Mouse (Mus musculus) activated CD4-positive, CD25-positive, alpha-beta regulatory T cell (primary cell): ENCODE measurements around the gene Ybey. TPM values are rescaled to one million over a fixed set of nuclear protein-coding genes. Genes with fewer than 3 reads are reported as not detected.

Experiments
- polyA plus RNA-seq, 2 experiments: library from polyadenylated mRNA; unstranded; fragments of 100-300 nt; shearing (Covaris generic); gene quantifications; one replicate each; pipeline ENCODE4 v1.2.1; 2017

Gene Ybey
- polyA plus RNA-seq = 1 to 10 TPM; 3.1 to 3.4 TPM

DNA sequence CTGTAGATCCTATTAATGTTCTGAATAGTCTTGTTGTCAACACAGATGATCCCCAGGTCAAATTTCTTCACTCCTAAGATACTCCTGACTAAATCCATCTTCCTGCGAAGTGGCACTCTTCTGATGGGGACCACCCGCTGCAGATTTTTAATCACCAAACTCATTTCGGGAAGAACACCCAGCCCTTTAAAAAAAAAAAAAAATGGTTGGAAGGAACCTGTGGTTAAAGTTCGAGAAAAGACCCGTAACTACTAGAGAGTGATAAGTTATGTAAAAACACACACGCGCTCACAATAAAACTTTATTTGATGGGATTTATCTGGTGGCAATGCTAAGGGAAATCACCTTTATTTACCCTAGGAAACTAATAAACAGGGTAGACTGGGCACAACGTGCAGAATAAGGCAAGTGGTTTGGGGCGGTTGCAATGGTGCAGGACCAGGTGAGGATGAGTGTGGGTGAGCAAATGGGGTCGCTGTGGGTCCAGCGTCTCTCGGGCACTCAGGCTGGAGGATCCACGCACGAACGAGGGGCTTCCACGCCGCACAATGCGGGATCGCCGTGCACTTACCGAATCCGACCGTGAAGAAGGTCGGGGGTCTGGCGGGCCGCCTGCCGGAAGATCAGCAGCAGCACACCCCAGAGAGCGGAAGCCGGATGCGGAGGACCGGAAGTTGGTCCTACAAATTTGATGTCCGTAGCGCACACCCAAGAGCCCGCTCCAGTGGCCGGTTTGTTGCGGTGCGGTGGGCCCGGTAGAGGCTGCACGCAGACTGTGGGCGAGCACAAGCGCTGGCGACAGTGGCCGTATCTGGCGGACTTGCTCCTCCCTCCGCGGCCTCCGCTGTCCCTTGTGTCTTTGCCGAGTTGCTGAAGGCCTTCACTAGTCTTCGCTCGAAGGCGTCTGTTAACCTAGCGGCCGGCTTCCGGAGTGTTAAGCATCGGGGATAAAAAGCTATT is at the start of gene Ybey, which contains the start of gene Mcm3ap:
Ybey (minus strand) TSS at position 912 of the 960 bp plus-strand sequence.
Mcm3ap (plus strand) TSS at position 725 of the 960 bp plus-strand sequence.

DNA sequence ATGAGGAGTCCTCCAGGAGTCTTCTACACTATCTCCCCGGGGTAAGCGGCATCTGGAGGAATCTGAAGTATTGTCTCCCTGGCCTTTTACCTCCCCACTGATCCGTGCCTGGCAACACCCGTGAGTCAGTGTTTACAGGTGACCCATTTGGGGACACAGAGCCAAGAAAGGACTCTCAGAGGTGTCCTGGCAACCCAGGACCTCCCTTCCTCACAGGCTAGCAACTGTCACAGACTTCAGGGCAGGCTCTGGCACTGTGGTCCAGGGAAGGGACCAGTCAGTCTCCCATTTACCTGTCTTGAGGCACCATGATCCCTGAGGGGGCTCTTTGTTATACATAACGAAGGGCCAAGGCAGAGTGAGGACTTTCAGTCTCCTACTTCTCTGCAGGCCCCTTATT is 20.1 kb downstream of the Ybey start, which contains the start of gene 2610028H24Rik:
2610028H24Rik (plus strand) TSS at position 231 of the 400 bp plus-strand sequence.

DNA sequence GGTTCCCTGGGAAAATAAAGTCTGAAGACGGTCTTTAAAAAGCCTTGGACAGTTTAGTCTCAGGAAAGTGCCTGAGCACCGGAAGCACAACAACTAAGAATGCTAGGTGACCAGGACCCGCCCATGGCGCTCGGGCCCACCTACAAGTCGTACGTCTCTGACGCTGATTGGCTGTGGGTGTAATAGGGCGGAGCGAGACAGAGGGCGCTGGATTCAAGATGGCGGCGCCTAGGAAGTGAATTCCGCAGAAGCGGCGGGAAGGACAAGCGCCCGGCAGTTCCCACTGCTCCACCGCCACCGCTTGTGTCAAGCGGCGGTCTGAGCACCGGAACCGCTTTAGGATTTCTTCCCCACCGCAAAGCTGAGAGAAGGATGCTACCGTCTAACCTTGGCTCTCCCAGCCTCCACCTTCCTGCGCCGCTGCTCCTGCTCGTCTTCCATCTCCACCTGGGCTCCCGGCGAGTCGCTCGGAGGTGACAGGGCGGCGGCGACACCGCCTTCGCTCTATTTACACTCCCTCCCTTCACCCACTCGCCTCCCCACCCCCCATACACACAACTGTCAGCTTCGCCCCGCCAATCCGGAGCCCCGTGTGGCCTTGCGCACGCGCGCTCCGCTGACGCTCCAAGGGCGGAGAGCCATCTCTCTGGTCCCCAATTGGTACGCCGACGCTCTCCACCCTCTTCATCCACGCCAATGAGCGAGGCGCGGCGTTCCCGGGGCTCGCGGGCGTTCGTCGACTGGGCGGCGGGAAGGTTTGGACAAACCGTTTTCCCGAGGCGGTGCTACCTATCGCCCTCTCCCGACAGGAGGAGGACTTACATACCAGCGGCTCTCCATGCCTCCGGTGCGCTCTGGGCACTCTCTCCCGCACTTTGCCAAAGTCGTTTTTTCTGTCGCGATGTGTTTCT is 26.5 kb downstream of the Ybey start, which contains the start of gene Pcnt:
Pcnt (minus strand) TSS at position 609 of the 911 bp plus-strand sequence.

DNA sequence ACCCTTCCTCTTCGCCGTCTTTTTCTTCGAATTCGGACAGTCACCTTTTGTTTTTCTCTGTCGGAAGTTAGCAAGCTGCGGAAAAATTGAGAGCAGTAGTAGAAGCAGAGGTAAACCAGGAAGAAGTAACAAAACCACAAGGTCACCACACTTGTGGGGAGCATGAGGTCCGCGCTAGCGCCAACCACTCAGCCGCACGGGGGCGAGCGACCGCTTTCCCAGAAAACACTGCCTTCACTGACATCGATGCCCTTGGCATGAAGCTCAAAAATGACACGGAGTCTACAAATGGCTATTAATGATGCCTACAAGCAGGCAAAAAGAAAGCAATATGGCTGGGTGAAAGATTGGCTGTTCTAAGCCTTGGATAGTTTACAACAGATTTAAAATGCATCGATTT is 28.6 kb downstream of the Ybey start, which contains the start of gene AC141477.1:
AC141477.1 (minus strand) TSS at position 164 of the 400 bp plus-strand sequence.

Other genes with a start within 250 kb of the Ybey start
- 10 to 100 TPM; 10.5 to 13.4 TPM for gene Prmt2, start 231.2 kb downstream of the Ybey start, polyA plus RNA-seq
- gene S100b, start 215.3 kb downstream of the Ybey start, polyA plus RNA-seq = under 1 TPM in 1 of 2 experiments, not detected in 1; 0.29 TPM
- 1 to 10 TPM; 2.5 to 7.8 TPM for gene Dip2a, start 123.8 kb downstream of the Ybey start, polyA plus RNA-seq
- 10 to 100 TPM in 1 of 2 experiments, 1 to 10 TPM in 1; 8.7 to 12.5 TPM for gene AC141477.1, start 28.7 kb downstream of the Ybey start, polyA plus RNA-seq
- gene Pcnt, start 26.3 kb downstream of the Ybey start, polyA plus RNA-seq = 10 to 100 TPM; 14.2 to 17.0 TPM
- not detected for gene 2610028H24Rik, start 20.0 kb downstream of the Ybey start, polyA plus RNA-seq
- gene Mcm3ap, start 187 bp downstream of the Ybey start, polyA plus RNA-seq = 10 to 100 TPM; 45.8 to 57.3 TPM
- gene Lss, start 62.5 kb upstream of the Ybey start, polyA plus RNA-seq = 10 to 100 TPM in 1 of 2 experiments, 1 to 10 TPM in 1; 6.0 to 10.0 TPM
- gene Spatc1l, start 93.2 kb upstream of the Ybey start, polyA plus RNA-seq = not detected
- gene Ftcd, start 106.5 kb upstream of the Ybey start, polyA plus RNA-seq = not detected
- under 1 TPM in 1 of 2 experiments, not detected in 1; 0.20 TPM for gene Col6a2, start 154.5 kb upstream of the Ybey start, polyA plus RNA-seq